Mouse (Mus musculus) limb, embryonic 13.5 days (tissue): ENCODE measurements at regions not wholly inside any gene's neighbourhood (a gene's known extent, or its start where the extent isn't known, plus 50 kb on each side); places are given as distances from the start of the nearest gene placed in this dataset.

ENCODE experiments used
- ATAC-seq: fragments of 200-750 bp; cut with Nextera tagmentation; 2 replicates; pipeline ENCODE4 v1.8.0; 2017; ENCODE audit warnings: low read depth, moderate number of reproducible peaks, moderate TSS enrichment; ENCODE audit not compliant: low FRiP score
- H3K27ac ChIP-seq: fragments of 300-500 bp; sonication (generic); 2 replicates; pipeline ENCODE4 v1.5.1; 2015; ENCODE audit warnings: inconsistent platforms, mild to moderate bottlenecking, moderate library complexity
- H3K27me3 ChIP-seq: fragments of 300-500 bp; sonication (generic); 2 replicates; pipeline ENCODE4 v1.6.1; 2015; ENCODE audit warnings: mild to moderate bottlenecking, inconsistent platforms
- H3K36me3 ChIP-seq: fragments of 300-500 bp; sonication (generic); 2 replicates; pipeline ENCODE4 v1.6.1; 2015; ENCODE audit warnings: inconsistent platforms, mild to moderate bottlenecking, moderate library complexity
- H3K4me1 ChIP-seq: fragments of 300-500 bp; sonication (generic); 2 replicates; pipeline ENCODE4 v1.6.1; 2015; ENCODE audit warnings: inconsistent platforms
- H3K4me2 ChIP-seq: fragments of 300-500 bp; sonication (generic); replicated peaks from 2 replicates; pipeline ENCODE4 v1.6.1; 2015; ENCODE audit warnings: inconsistent platforms, mild to moderate bottlenecking, moderate library complexity
- H3K4me3 ChIP-seq: fragments of 300-500 bp; sonication (generic); 2 replicates; pipeline ENCODE4 v1.5.1; 2015; ENCODE audit warnings: moderate library complexity, mild to moderate bottlenecking, inconsistent platforms
- H3K9ac ChIP-seq: fragments of 300-500 bp; sonication (generic); 2 replicates; pipeline ENCODE4 v1.6.1; 2015; ENCODE audit warnings: mild to moderate bottlenecking, inconsistent platforms
- H3K9me3 ChIP-seq: fragments of 300-500 bp; sonication (generic); 2 replicates; pipeline ENCODE4 v1.6.1; 2016; ENCODE audit warnings: inconsistent platforms
- WGBS: fragments of 180-500 bp; shearing (Covaris S2); methylation state at CpG from one replicate; pipeline ENCODE4 v1.1.7; 2015; 5-methylcytosine and 5-hydroxymethylcytosine counted together

DNA sequence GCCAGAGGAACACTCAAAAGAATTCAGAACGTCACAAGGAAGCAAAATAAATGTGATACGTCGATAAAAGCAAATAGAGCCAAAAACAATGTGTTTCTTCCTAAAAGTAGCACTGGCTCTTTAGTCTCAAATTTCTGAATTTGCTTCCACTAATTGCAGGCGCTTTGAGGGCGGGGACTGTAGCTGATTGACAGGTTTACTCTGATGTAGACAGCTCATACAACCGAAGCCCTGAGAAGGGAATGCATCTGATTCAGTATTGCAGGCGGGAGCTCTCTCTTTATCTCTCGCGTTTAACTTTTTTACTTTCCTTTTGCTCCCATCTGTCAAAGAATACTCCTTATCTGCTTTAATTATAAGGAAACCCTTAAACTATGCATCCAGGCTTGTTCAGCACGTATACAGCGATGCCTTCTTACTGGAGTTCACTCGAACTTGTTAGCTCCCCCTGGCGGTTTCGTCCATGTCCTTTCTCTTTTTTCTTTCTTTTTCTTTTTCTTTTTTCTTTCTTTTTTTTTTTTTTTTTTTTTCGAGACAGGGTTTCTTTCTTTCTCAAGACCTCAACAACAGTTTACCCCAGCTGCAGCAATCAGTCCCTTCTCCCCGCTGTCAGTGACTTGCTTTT, 95.9 kb downstream of the Avpr1a start:
- H3K36me3 ChIP-seq = no peaks in the 10 kb centered on the region
- peak; percentile 72; the same call in 1 of the 2 replicates for ATAC-seq
- H3K4me2 ChIP-seq = peak overlapping the region; percentile 51
- no peaks in the 10 kb centered on the region for H3K9me3 ChIP-seq
- no peak overlapping the region for H3K9ac ChIP-seq
- H3K27me3 ChIP-seq = no peaks in the 10 kb centered on the region
- no peak overlapping the region for H3K27ac ChIP-seq
- 23% methylated on average over 16 of the region's 16 CpGs for WGBS
- H3K4me3 ChIP-seq = peak overlapping the region; percentile 19; the same call in 1 of the 2 replicates
- peaks cover 3% of the 10 kb centered on the region; the same call in 1 of the 2 replicates for H3K4me1 ChIP-seq

DNA sequence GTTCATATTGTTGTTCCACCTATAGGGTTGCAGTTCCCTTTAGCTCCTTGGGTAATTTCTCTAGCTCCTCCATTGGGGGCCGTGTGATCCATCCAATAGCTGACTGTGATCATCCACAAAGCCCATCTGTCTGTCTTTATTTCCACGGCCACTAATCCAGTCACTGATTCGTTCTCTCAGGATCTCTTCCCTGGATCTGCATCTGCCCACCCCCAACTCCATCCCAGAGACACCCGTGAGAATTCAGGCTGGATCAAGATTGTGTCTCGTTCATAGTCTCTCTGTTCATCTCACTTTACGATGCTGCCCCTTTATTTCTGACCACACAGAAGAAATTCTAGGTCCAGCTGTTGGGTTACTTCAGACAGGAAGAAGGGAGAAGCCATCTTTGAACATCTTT, 96.7 kb downstream of the Avpr1a start:
- no peak for ATAC-seq
- Histone ChIP-seq H3K27ac (no peak overlapping the region), H3K4me1 (peaks cover 3% of the 10 kb centered on the region; the same call in 1 of the 2 replicates), H3K36me3 (no peaks in the 10 kb centered on the region), H3K4me3 (no peak overlapping the region), H3K9me3 (no peaks in the 10 kb centered on the region), H3K27me3 (no peaks in the 10 kb centered on the region), H3K4me2 (no peak overlapping the region), H3K9ac (no peak overlapping the region)
- WGBS = 89% methylated on average over 6 of the region's 6 CpGs

DNA sequence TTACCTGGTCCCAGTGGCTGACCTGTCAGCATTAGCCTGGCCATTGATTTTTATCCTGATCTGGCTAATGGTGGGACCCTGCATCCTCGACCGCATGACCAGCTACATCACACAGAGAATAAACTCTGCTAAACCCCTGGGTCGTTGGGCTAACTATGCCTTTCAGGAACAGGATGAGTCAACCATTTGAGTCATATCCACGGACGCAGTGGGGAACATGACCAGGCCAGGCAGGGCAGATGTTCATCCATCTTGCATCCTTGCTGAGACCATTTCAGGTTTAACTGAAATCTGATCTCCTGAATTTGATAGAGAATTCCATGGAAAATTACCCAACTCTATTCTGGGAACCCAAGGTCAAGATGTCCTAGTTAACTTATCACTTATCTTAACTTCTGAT, 103.3 kb downstream of the Avpr1a start:
- no peak for ATAC-seq
- H3K27ac ChIP-seq = no peak overlapping the region
- H3K4me1 ChIP-seq = no peaks in the 10 kb centered on the region
- H3K36me3 ChIP-seq = no peaks in the 10 kb centered on the region
- no peak overlapping the region for H3K4me3 ChIP-seq
- no peaks in the 10 kb centered on the region for H3K9me3 ChIP-seq
- H3K4me2 ChIP-seq = no peak overlapping the region
- H3K9ac ChIP-seq = no peak overlapping the region
- no peaks in the 10 kb centered on the region for H3K27me3 ChIP-seq
- WGBS = 71% methylated on average over 5 of the region's 5 CpGs

DNA sequence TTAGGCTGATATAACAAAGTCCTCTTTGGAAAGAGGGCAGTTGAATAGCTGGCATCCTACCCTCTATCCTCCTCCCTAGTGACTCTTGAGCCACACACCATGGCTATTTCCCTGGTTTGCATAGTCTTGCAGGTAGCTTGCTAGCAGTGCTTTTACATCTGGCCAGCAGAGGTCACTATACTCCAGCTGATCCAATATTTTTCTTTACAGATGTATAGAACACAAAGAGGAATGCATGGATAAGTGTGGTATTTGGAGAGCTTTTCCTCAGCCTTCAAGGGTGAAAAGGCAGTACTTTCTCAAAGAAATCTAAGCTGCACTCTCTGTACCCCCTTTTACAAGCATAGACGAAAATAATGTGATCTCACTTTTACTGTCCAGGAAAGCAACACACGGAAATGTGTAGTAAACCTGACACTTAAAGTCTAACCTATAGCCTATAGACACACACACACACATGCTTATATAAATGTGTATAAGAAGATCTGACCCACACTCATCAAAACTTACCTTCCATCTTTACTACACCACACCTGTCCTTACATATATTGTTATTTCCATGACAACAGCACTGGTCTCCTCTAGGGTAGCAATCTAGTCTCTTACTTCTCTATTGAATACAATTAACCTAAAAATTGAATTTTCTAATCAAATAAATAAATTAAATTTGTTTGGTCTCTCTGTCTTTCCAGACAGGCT, 105.0 kb downstream of the Avpr1a start:
- peak; percentile 66; the same call in 1 of the 2 replicates for ATAC-seq
- 44% methylated on average over 2 of the region's 2 CpGs for WGBS
- no peaks in the 10 kb centered on the region for H3K36me3 ChIP-seq
- H3K9ac ChIP-seq = no peak overlapping the region
- no peaks in the 10 kb centered on the region for H3K9me3 ChIP-seq
- no peak overlapping the region for H3K27ac ChIP-seq
- H3K4me2 ChIP-seq = no peak overlapping the region
- no peaks in the 10 kb centered on the region for H3K27me3 ChIP-seq
- H3K4me1 ChIP-seq = no peaks in the 10 kb centered on the region
- no peak overlapping the region for H3K4me3 ChIP-seq

- Histone ChIP-seq H3K4me3 (no peak overlapping the region), H3K4me2 (no peak overlapping the region), H3K9me3 (no peaks in the 10 kb centered on the region), H3K27me3 (no peaks in the 10 kb centered on the region), H3K27ac (no peak overlapping the region), H3K4me1 (no peaks in the 10 kb centered on the region), H3K36me3 (no peaks in the 10 kb centered on the region), H3K9ac (no peak overlapping the region)
- 73% methylated on average over 2 of the region's 2 CpGs for WGBS
- no peak for ATAC-seq
Measured at GRCm38 (mm10) chr10:122553851-122554250, 105.6 kb downstream of the Avpr1a start.

DNA sequence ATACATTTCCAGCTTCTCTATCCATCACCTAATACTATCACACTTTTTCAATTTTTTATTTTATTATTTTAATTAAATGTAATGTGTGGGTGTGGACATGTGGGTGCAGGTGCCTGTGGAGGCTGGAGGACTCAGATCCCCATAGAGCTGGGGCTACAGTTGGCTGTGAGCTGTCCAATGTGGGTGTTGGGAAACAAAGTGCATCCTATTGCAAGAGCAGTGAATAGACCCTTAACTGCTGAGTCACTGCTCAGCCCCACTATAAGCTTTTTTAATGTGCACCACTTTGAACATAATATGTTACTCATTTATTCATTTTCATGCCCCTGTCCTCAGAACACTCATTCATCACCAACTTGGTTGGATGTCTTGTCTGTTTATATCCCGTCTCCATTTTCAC, 110.4 kb downstream of the Avpr1a start:
- Histone ChIP-seq H3K4me1 (peaks cover 6% of the 10 kb centered on the region), H3K4me3 (no peak overlapping the region), H3K27me3 (no peaks in the 10 kb centered on the region), H3K36me3 (no peaks in the 10 kb centered on the region), H3K9ac (no peak overlapping the region), H3K4me2 (no peak overlapping the region), H3K9me3 (no peaks in the 10 kb centered on the region), H3K27ac (no peak overlapping the region)
- WGBS = 83% methylated on average over 1 of the region's 1 CpGs
- ATAC-seq = no peak

- peaks cover 10% of the 10 kb centered on the region for H3K4me1 ChIP-seq
- no peak overlapping the region for H3K4me3 ChIP-seq
- H3K27ac ChIP-seq = no peak overlapping the region
- H3K9ac ChIP-seq = no peak overlapping the region
- H3K27me3 ChIP-seq = no peaks in the 10 kb centered on the region
- H3K36me3 ChIP-seq = no peaks in the 10 kb centered on the region
- no peak overlapping the region for H3K4me2 ChIP-seq
- no peaks in the 10 kb centered on the region for H3K9me3 ChIP-seq
- WGBS = 57% methylated on average over 10 of the region's 10 CpGs
- no peak for ATAC-seq
Measured at GRCm38 (mm10) chr10:122560001-122560695, 111.8 kb downstream of the Avpr1a start.

GRCm38 (mm10) chr10:122561924-122562323, 113.6 kb downstream of the Avpr1a start:
- H3K9ac ChIP-seq = no peak overlapping the region
- H3K4me3 ChIP-seq = no peak overlapping the region
- no peaks in the 10 kb centered on the region for H3K9me3 ChIP-seq
- H3K4me2 ChIP-seq = no peak overlapping the region
- WGBS = 84% methylated on average over 3 of the region's 3 CpGs
- H3K27me3 ChIP-seq = no peaks in the 10 kb centered on the region
- no peak for ATAC-seq
- peaks cover 10% of the 10 kb centered on the region for H3K4me1 ChIP-seq
- no peaks in the 10 kb centered on the region for H3K36me3 ChIP-seq
- H3K27ac ChIP-seq = no peak overlapping the region

DNA sequence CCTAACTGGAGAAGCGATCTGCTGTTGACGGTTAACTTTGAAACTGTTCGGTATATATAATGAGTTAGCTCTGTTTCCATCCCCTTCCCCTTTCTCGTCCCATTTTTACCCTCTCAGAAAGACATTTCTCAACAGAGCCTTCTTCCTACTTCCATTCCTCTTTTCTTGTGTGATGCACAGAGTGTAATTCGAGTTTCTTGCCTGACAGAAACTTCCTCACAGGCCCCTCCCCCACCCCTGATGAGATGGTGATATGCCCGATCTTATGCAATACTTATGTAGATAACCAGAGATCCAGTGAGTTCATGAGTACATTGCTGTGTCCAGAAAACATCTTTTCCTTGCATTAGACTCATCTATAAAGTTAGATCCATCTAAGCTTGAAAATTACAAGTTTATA, 114.2 kb downstream of the Avpr1a start:
- no peak overlapping the region for H3K4me3 ChIP-seq
- ATAC-seq = no peak
- H3K9ac ChIP-seq = no peak overlapping the region
- no peak overlapping the region for H3K4me2 ChIP-seq
- H3K9me3 ChIP-seq = no peaks in the 10 kb centered on the region
- no peak overlapping the region for H3K27ac ChIP-seq
- H3K27me3 ChIP-seq = no peaks in the 10 kb centered on the region
- peaks cover 10% of the 10 kb centered on the region for H3K4me1 ChIP-seq
- H3K36me3 ChIP-seq = no peaks in the 10 kb centered on the region
- 72% methylated on average over 6 of the region's 6 CpGs for WGBS

GRCm38 (mm10) chr10:122563973-122564372, 114.6 kb upstream of the Ppm1h start:
- no peak overlapping the region; the same call in 1 of the 2 replicates for H3K27ac ChIP-seq
- H3K4me1 ChIP-seq = peaks cover 10% of the 10 kb centered on the region
- WGBS = 25% methylated on average over 10 of the region's 10 CpGs
- no peaks in the 10 kb centered on the region for H3K36me3 ChIP-seq
- H3K9me3 ChIP-seq = no peaks in the 10 kb centered on the region
- no peak overlapping the region for H3K4me3 ChIP-seq
- H3K4me2 ChIP-seq = peak overlapping the region; percentile 38
- ATAC-seq = peak; percentile 64; the same call in 1 of the 2 replicates
- H3K27me3 ChIP-seq = no peaks in the 10 kb centered on the region
- H3K9ac ChIP-seq = no peak overlapping the region

- 74% methylated on average over 10 of the region's 10 CpGs for WGBS
- no peak for ATAC-seq
- H3K4me2 ChIP-seq = peak overlapping the region; percentile 38; the same call in 1 of the 2 replicates
Measured at GRCm38 (mm10) chr10:122564473-122564872, 114.1 kb upstream of the Ppm1h start.

DNA sequence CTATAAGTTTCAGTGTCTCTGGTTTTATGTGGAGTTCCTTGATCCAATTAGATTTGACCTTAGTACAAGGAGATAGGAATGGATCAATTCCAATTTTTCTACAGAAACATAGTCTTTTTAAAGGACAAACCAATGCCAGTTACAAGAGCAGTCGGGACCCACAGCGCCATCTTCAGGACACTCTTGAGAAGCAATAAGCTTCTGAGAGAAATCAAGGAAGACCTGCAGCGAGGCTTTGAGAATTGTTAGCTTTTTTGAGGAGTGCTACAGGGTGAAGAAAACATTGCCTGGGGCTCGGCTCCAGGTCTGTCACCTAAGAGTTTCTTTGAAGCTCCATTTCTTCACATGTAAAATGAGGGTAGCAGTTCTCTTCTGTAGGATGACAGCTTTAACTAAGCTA, 112.0 kb upstream of the Ppm1h start:
- H3K9me3 ChIP-seq = no peaks in the 10 kb centered on the region
- H3K36me3 ChIP-seq = no peaks in the 10 kb centered on the region
- H3K4me1 ChIP-seq = peaks cover 9% of the 10 kb centered on the region
- H3K4me3 ChIP-seq = no peak overlapping the region
- no peaks in the 10 kb centered on the region for H3K27me3 ChIP-seq
- no peak overlapping the region for H3K9ac ChIP-seq
- ATAC-seq = no peak
- H3K27ac ChIP-seq = no peak overlapping the region
- WGBS = 55% methylated on average over 4 of the region's 4 CpGs
- no peak overlapping the region for H3K4me2 ChIP-seq

More at GRCm38 (mm10) chr10:122564473-122564872, 114.1 kb upstream of the Ppm1h start:
- H3K27ac ChIP-seq = no peak overlapping the region; the same call in 1 of the 2 replicates
- H3K4me1 ChIP-seq = peaks cover 9% of the 10 kb centered on the region
- no peaks in the 10 kb centered on the region for H3K9me3 ChIP-seq
- H3K9ac ChIP-seq = no peak overlapping the region
- H3K4me3 ChIP-seq = no peak overlapping the region
- H3K27me3 ChIP-seq = no peaks in the 10 kb centered on the region
- H3K36me3 ChIP-seq = no peaks in the 10 kb centered on the region
